Mouse (Mus musculus): Measurements from ENCODE around the gene Cdcp1. TPM values are rescaled to one million over a fixed set of nuclear protein-coding genes. Genes with fewer than 3 reads are reported as not detected.

Gene Cdcp1
- polyA plus RNA-seq, 1 experiment from 2014 or later, result 0.59 TPM

GRCm38 (mm10) chr9:123188271-123188670 is 27.6 kb downstream of the Cdcp1 start:
- Histone ChIP-seq H3K4me2 (no peak overlapping the region), H3K27me3 (replicated peaks; ENCODE audit: control insufficient read depth, insufficient read depth, low read length) (no peaks in the 10 kb centered on the region), H3K36me3 (ENCODE audit: control insufficient read depth, insufficient read depth, low read length) (no peaks in the 10 kb centered on the region), H3K4me1 (replicated peaks; ENCODE audit: control insufficient read depth, insufficient read depth, low read length) (no peaks in the 10 kb centered on the region), H3K9ac (ENCODE audit: low read depth, low read length) (no peak overlapping the region), H3K4me3 (ENCODE audit: low read depth, low read length) (no peak overlapping the region), H3K27ac (ENCODE audit: low read depth, low read length) (no peak overlapping the region), H3K9me3 (ENCODE audit: control insufficient read depth, low read length) (no peaks in the 10 kb centered on the region)
- no peak for DNase-seq (ENCODE audit: low spot score)
- 76% methylated on average over 2 of the region's 2 CpGs for WGBS
- no peak for ATAC-seq (replicated peaks; ENCODE audit: low FRiP score)

GRCm38 (mm10) chr9:123187589-123187988 is 28.2 kb downstream of the Cdcp1 start:
- Histone ChIP-seq H3K9ac (ENCODE audit: low read depth, low read length) (no peak overlapping the region), H3K4me1 (replicated peaks; ENCODE audit: control insufficient read depth, insufficient read depth, low read length) (no peaks in the 10 kb centered on the region), H3K9me3 (ENCODE audit: control insufficient read depth, low read length) (no peaks in the 10 kb centered on the region), H3K4me3 (ENCODE audit: low read depth, low read length) (no peak overlapping the region), H3K27me3 (replicated peaks; ENCODE audit: control insufficient read depth, insufficient read depth, low read length) (no peaks in the 10 kb centered on the region), H3K4me2 (no peak overlapping the region), H3K36me3 (ENCODE audit: control insufficient read depth, insufficient read depth, low read length) (no peaks in the 10 kb centered on the region), H3K27ac (ENCODE audit: low read depth, low read length) (no peak overlapping the region)
- no peak for ATAC-seq (replicated peaks; ENCODE audit: low FRiP score)
- WGBS, result 91% methylated on average over 5 of the region's 5 CpGs
- DNase-seq (ENCODE audit: low spot score), result no peak

GRCm38 (mm10) chr9:123186151-123186550 is 29.7 kb downstream of the Cdcp1 start:
- H3K27me3 ChIP-seq (replicated peaks; ENCODE audit: control insufficient read depth, insufficient read depth, low read length), result no peaks in the 10 kb centered on the region
- no peak for DNase-seq (ENCODE audit: low spot score)
- 82% methylated on average over 5 of the region's 5 CpGs for WGBS
- H3K36me3 ChIP-seq (ENCODE audit: control insufficient read depth, insufficient read depth, low read length), result no peaks in the 10 kb centered on the region
- ATAC-seq (replicated peaks; ENCODE audit: low FRiP score), result no peak
- no peaks in the 10 kb centered on the region for H3K9me3 ChIP-seq (ENCODE audit: control insufficient read depth, low read length)
- H3K4me3 ChIP-seq (ENCODE audit: low read depth, low read length), result no peak overlapping the region
- no peak overlapping the region for H3K27ac ChIP-seq (ENCODE audit: low read depth, low read length)
- H3K9ac ChIP-seq (ENCODE audit: low read depth, low read length), result no peak overlapping the region
- no peaks in the 10 kb centered on the region for H3K4me1 ChIP-seq (replicated peaks; ENCODE audit: control insufficient read depth, insufficient read depth, low read length)
- no peak overlapping the region for H3K4me2 ChIP-seq

- DNase-seq (ENCODE audit: low spot score) (no peak), ATAC-seq (replicated peaks; ENCODE audit: low FRiP score) (no peak)
- Histone ChIP-seq H3K36me3 (ENCODE audit: control insufficient read depth, insufficient read depth, low read length) (no peaks in the 10 kb centered on the region), H3K4me2 (no peak overlapping the region), H3K4me3 (ENCODE audit: low read depth, low read length) (no peak overlapping the region), H3K27ac (ENCODE audit: low read depth, low read length) (no peak overlapping the region), H3K9me3 (ENCODE audit: control insufficient read depth, low read length) (no peaks in the 10 kb centered on the region), H3K9ac (ENCODE audit: low read depth, low read length) (no peak overlapping the region), H3K4me1 (replicated peaks; ENCODE audit: control insufficient read depth, insufficient read depth, low read length) (no peaks in the 10 kb centered on the region), H3K27me3 (replicated peaks; ENCODE audit: control insufficient read depth, insufficient read depth, low read length) (no peaks in the 10 kb centered on the region)
- 50% methylated on average over 2 of the region's 2 CpGs for WGBS
These were observed 30.3 kb downstream of the Cdcp1 start for GRCm38 (mm10) chr9:123185546-123185945.

GRCm38 (mm10) chr9:123183226-123183625 is 32.6 kb downstream of the Cdcp1 start:
- Histone ChIP-seq H3K4me2 (no peak overlapping the region), H3K27me3 (replicated peaks; ENCODE audit: control insufficient read depth, insufficient read depth, low read length) (no peaks in the 10 kb centered on the region), H3K9ac (ENCODE audit: low read depth, low read length) (no peak overlapping the region), H3K4me3 (ENCODE audit: low read depth, low read length) (no peak overlapping the region), H3K9me3 (ENCODE audit: control insufficient read depth, low read length) (no peaks in the 10 kb centered on the region), H3K27ac (ENCODE audit: low read depth, low read length) (no peak overlapping the region), H3K4me1 (replicated peaks; ENCODE audit: control insufficient read depth, insufficient read depth, low read length) (no peaks in the 10 kb centered on the region), H3K36me3 (ENCODE audit: control insufficient read depth, insufficient read depth, low read length) (no peaks in the 10 kb centered on the region)
- WGBS, result 72% methylated on average over 8 of the region's 8 CpGs
- no peak for ATAC-seq (replicated peaks; ENCODE audit: low FRiP score)
- no peak for DNase-seq (ENCODE audit: low spot score)

GRCm38 (mm10) chr9:123180003-123180402 is 35.8 kb downstream of the Cdcp1 start:
- no peaks in the 10 kb centered on the region for H3K36me3 ChIP-seq (ENCODE audit: control insufficient read depth, insufficient read depth, low read length)
- ATAC-seq (replicated peaks; ENCODE audit: low FRiP score), result no peak
- H3K27ac ChIP-seq (ENCODE audit: low read depth, low read length), result no peak overlapping the region
- no peak overlapping the region for H3K4me3 ChIP-seq (ENCODE audit: low read depth, low read length)
- no peaks in the 10 kb centered on the region for H3K9me3 ChIP-seq (ENCODE audit: control insufficient read depth, low read length)
- H3K27me3 ChIP-seq (replicated peaks; ENCODE audit: control insufficient read depth, insufficient read depth, low read length), result no peaks in the 10 kb centered on the region
- H3K9ac ChIP-seq (ENCODE audit: low read depth, low read length), result no peak overlapping the region
- no peak overlapping the region for H3K4me2 ChIP-seq
- WGBS, result 83% methylated on average over 6 of the region's 6 CpGs
- H3K4me1 ChIP-seq (replicated peaks; ENCODE audit: control insufficient read depth, insufficient read depth, low read length), result no peaks in the 10 kb centered on the region
- no peak for DNase-seq (ENCODE audit: low spot score)

- ATAC-seq (replicated peaks; ENCODE audit: low FRiP score), result no peak
- WGBS, result 76% methylated on average over 9 of the region's 9 CpGs
These were observed 38.3 kb downstream of the Cdcp1 start for GRCm38 (mm10) chr9:123177380-123178048.

GRCm38 (mm10) chr9:123174356-123174755 is 41.5 kb downstream of the Cdcp1 start:
- no peak for ATAC-seq (replicated peaks; ENCODE audit: low FRiP score)
- no peaks in the 10 kb centered on the region for H3K9me3 ChIP-seq (ENCODE audit: control insufficient read depth, low read length)
- H3K27me3 ChIP-seq (replicated peaks; ENCODE audit: control insufficient read depth, insufficient read depth, low read length), result no peaks in the 10 kb centered on the region
- H3K4me3 ChIP-seq (ENCODE audit: low read depth, low read length), result no peak overlapping the region
- no peak overlapping the region for H3K27ac ChIP-seq (ENCODE audit: low read depth, low read length)
- H3K4me1 ChIP-seq (replicated peaks; ENCODE audit: control insufficient read depth, insufficient read depth, low read length), result no peaks in the 10 kb centered on the region
- DNase-seq (ENCODE audit: low spot score), result no peak
- no peaks in the 10 kb centered on the region for H3K36me3 ChIP-seq (ENCODE audit: control insufficient read depth, insufficient read depth, low read length)
- H3K4me2 ChIP-seq, result no peak overlapping the region
- 86% methylated on average over 4 of the region's 4 CpGs for whole genome bisulfite sequencing
- no peak overlapping the region for H3K9ac ChIP-seq (ENCODE audit: low read depth, low read length)

More at GRCm38 (mm10) chr9:123177380-123178048, 38.3 kb downstream of the Cdcp1 start:
- H3K4me2 ChIP-seq, result no peak overlapping the region
- DNase-seq (ENCODE audit: low spot score), result no peak
- no peaks in the 10 kb centered on the region for H3K4me1 ChIP-seq (replicated peaks; ENCODE audit: control insufficient read depth, insufficient read depth, low read length)
- H3K27me3 ChIP-seq (replicated peaks; ENCODE audit: control insufficient read depth, insufficient read depth, low read length), result no peaks in the 10 kb centered on the region
- no peaks in the 10 kb centered on the region for H3K9me3 ChIP-seq (ENCODE audit: control insufficient read depth, low read length)
- H3K4me3 ChIP-seq (ENCODE audit: low read depth, low read length), result no peak overlapping the region
- H3K27ac ChIP-seq (ENCODE audit: low read depth, low read length), result no peak overlapping the region
- H3K9ac ChIP-seq (ENCODE audit: low read depth, low read length), result no peak overlapping the region
- H3K36me3 ChIP-seq (ENCODE audit: control insufficient read depth, insufficient read depth, low read length), result no peaks in the 10 kb centered on the region

GRCm38 (mm10) chr9:123173760-123174159 is 42.1 kb downstream of the Cdcp1 start:
- Histone ChIP-seq H3K36me3 (ENCODE audit: control insufficient read depth, insufficient read depth, low read length) (no peaks in the 10 kb centered on the region), H3K27me3 (replicated peaks; ENCODE audit: control insufficient read depth, insufficient read depth, low read length) (no peaks in the 10 kb centered on the region), H3K9me3 (ENCODE audit: control insufficient read depth, low read length) (no peaks in the 10 kb centered on the region), H3K9ac (ENCODE audit: low read depth, low read length) (no peak overlapping the region), H3K4me3 (ENCODE audit: low read depth, low read length) (no peak overlapping the region), H3K4me2 (no peak overlapping the region), H3K27ac (ENCODE audit: low read depth, low read length) (no peak overlapping the region), H3K4me1 (replicated peaks; ENCODE audit: control insufficient read depth, insufficient read depth, low read length) (no peaks in the 10 kb centered on the region)
- 54% methylated on average over 6 of the region's 6 CpGs for WGBS
- DNase-seq (ENCODE audit: low spot score) (no peak), ATAC-seq (replicated peaks; ENCODE audit: low FRiP score) (no peak)
